Mouse (Mus musculus): ENCODE results near the gene Nt5c2. TPM values are rescaled to one million over a fixed set of nuclear protein-coding genes. Genes with fewer than 3 reads are reported as not detected.
A peak's percentile ranks its signal among the peaks of the same experiment; 100 is the strongest.
"Not testable (repeated sequence)": the region's sequence is repeated elsewhere in the genome, so short reads cannot be mapped to it uniquely, and the experiment has no call there.

The Nt5c2 gene
- polyA plus RNA-seq, 1 experiment, result 11.7 TPM

GRCm38 (mm10) chr19:47009420-47009819 lies 5.5 kb downstream of the Nt5c2 start:
- TF ChIP-seq FLI1 (IDR thresholded peaks at IDR 0.05; ENCODE audit: low read length), result no peak
- no peak for TF ChIP-seq GATA1 (IDR thresholded peaks at IDR 0.05; ENCODE audit: borderline replicate concordance, low read length)
- Histone ChIP-seq H3K9me3 (peaks cover 17% of the 10 kb centered on the region), H3K4me3 (replicated peaks) (no peak overlapping the region), H3K27me3 (replicated peaks) (peaks cover 55% of the 10 kb centered on the region), H3K4me1 (peaks cover 3% of the 10 kb centered on the region), H3K36me3 (replicated peaks; ENCODE audit: low read length) (no peaks in the 10 kb centered on the region)

- peaks cover 39% of the 10 kb centered on the region for H3K27me3 ChIP-seq (replicated peaks)
- H3K4me1 ChIP-seq, result no peaks in the 10 kb centered on the region
- TF ChIP-seq GATA1 (IDR thresholded peaks at IDR 0.05; ENCODE audit: borderline replicate concordance, low read length) (no peak), FLI1 (IDR thresholded peaks at IDR 0.05; ENCODE audit: low read length) (no peak)
- peaks cover 7% of the 10 kb centered on the region for H3K9me3 ChIP-seq
- H3K4me3 ChIP-seq (replicated peaks), result no peak overlapping the region
- no peaks in the 10 kb centered on the region for H3K36me3 ChIP-seq (replicated peaks; ENCODE audit: low read length)
These were observed 8.6 kb downstream of the Nt5c2 start for GRCm38 (mm10) chr19:47006321-47006720.

- Histone ChIP-seq H3K36me3 (replicated peaks; ENCODE audit: low read length) (no peaks in the 10 kb centered on the region), H3K4me3 (replicated peaks) (no peak overlapping the region), H3K27me3 (replicated peaks) (peaks cover 35% of the 10 kb centered on the region), H3K9me3 (peaks cover 7% of the 10 kb centered on the region), H3K4me1 (no peaks in the 10 kb centered on the region)
- TF ChIP-seq FLI1 (IDR thresholded peaks at IDR 0.05; ENCODE audit: low read length) (no peak), GATA1 (IDR thresholded peaks at IDR 0.05; ENCODE audit: borderline replicate concordance, low read length) (no peak)
These were observed 9.1 kb downstream of the Nt5c2 start for GRCm38 (mm10) chr19:47005873-47006272.

- Histone ChIP-seq H3K4me3 (replicated peaks) (no peak overlapping the region), H3K9me3 (peaks cover 7% of the 10 kb centered on the region), H3K4me1 (peaks cover 4% of the 10 kb centered on the region; the same call in 1 of the 2 replicates), H3K36me3 (replicated peaks; ENCODE audit: low read length) (no peaks in the 10 kb centered on the region), H3K27me3 (replicated peaks) (peaks cover 28% of the 10 kb centered on the region)
- TF ChIP-seq FLI1 (IDR thresholded peaks at IDR 0.05; ENCODE audit: low read length) (no peak), GATA1 (IDR thresholded peaks at IDR 0.05; ENCODE audit: borderline replicate concordance, low read length) (no peak)
These were observed 11.0 kb downstream of the Nt5c2 start for GRCm38 (mm10) chr19:47003742-47004511.

- not testable (repeated sequence) for H3K4me3 ChIP-seq (replicated peaks); H3K9me3 ChIP-seq; H3K36me3 ChIP-seq (replicated peaks; ENCODE audit: low read length)
- Histone ChIP-seq H3K27me3 (replicated peaks) (peaks cover 35% of the 10 kb centered on the region), H3K4me1 (peaks cover 21% of the 10 kb centered on the region)
These were observed 14.6 kb downstream of the Nt5c2 start for GRCm38 (mm10) chr19:47000357-47000756.

GRCm38 (mm10) chr19:46999753-47000152 lies 15.2 kb downstream of the Nt5c2 start:
- Histone ChIP-seq H3K4me3 (replicated peaks) (no peak overlapping the region), H3K9me3 (no peaks in the 10 kb centered on the region), H3K27me3 (replicated peaks) (peaks cover 33% of the 10 kb centered on the region), H3K36me3 (replicated peaks; ENCODE audit: low read length) (no peaks in the 10 kb centered on the region), H3K4me1 (peaks cover 21% of the 10 kb centered on the region)
- TF ChIP-seq GATA1 (IDR thresholded peaks at IDR 0.05; ENCODE audit: borderline replicate concordance, low read length), result no peak
- no peak for TF ChIP-seq FLI1 (IDR thresholded peaks at IDR 0.05; ENCODE audit: low read length)

GRCm38 (mm10) chr19:46998953-46999352 lies 16.0 kb downstream of the Nt5c2 start:
- Histone ChIP-seq H3K4me3 (replicated peaks) (no peak overlapping the region), H3K4me1 (peaks cover 29% of the 10 kb centered on the region), H3K36me3 (replicated peaks; ENCODE audit: low read length) (no peaks in the 10 kb centered on the region), H3K27me3 (replicated peaks) (peaks cover 38% of the 10 kb centered on the region), H3K9me3 (no peaks in the 10 kb centered on the region)
- no peak for TF ChIP-seq GATA1 (IDR thresholded peaks at IDR 0.05; ENCODE audit: borderline replicate concordance, low read length)
- no peak for TF ChIP-seq FLI1 (IDR thresholded peaks at IDR 0.05; ENCODE audit: low read length)

- Histone ChIP-seq H3K4me3 (replicated peaks) (peak overlapping the region; percentile 28), H3K36me3 (replicated peaks; ENCODE audit: low read length) (no peaks in the 10 kb centered on the region), H3K9me3 (no peaks in the 10 kb centered on the region), H3K27me3 (replicated peaks) (peaks cover 34% of the 10 kb centered on the region), H3K4me1 (peaks cover 30% of the 10 kb centered on the region)
- TF ChIP-seq FLI1 (IDR thresholded peaks at IDR 0.05; ENCODE audit: low read length), result no peak
- TF ChIP-seq GATA1 (IDR thresholded peaks at IDR 0.05; ENCODE audit: borderline replicate concordance, low read length), result no peak
These were observed 16.6 kb downstream of the Nt5c2 start for GRCm38 (mm10) chr19:46998168-46998870.

- Histone ChIP-seq H3K27me3 (replicated peaks) (peaks cover 32% of the 10 kb centered on the region), H3K36me3 (replicated peaks; ENCODE audit: low read length) (no peaks in the 10 kb centered on the region), H3K4me3 (replicated peaks) (no peak overlapping the region), H3K9me3 (no peaks in the 10 kb centered on the region), H3K4me1 (peaks cover 37% of the 10 kb centered on the region)
- TF ChIP-seq GATA1 (IDR thresholded peaks at IDR 0.05; ENCODE audit: borderline replicate concordance, low read length) (no peak), FLI1 (IDR thresholded peaks at IDR 0.05; ENCODE audit: low read length) (no peak)
These were observed 18.9 kb downstream of the Nt5c2 start for GRCm38 (mm10) chr19:46996095-46996494.

- H3K36me3 ChIP-seq (replicated peaks; ENCODE audit: low read length); H3K4me3 ChIP-seq (replicated peaks); H3K9me3 ChIP-seq: not testable (repeated sequence)
- H3K27me3 ChIP-seq (replicated peaks), result peaks cover 25% of the 10 kb centered on the region
- peaks cover 67% of the 10 kb centered on the region for H3K4me1 ChIP-seq
These were observed 22.6 kb downstream of the Nt5c2 start for GRCm38 (mm10) chr19:46992329-46992728.
